Mouse (Mus musculus) forelimb bud, embryonic 11.5 days (tissue): ENCODE measurements at regions not wholly inside any gene's neighbourhood (a gene's known extent, or its start where the extent isn't known, plus 50 kb on each side); places are given as distances from the start of the nearest gene placed in this dataset.

ENCODE experiments used
- DNase-seq: peaks from one replicate; pipeline ENCODE4 v3.0.0-alpha.2; 2012; ENCODE audit warnings: low read depth, low spot score

- DNase-seq, result no peak
Measured at GRCm38 (mm10) chr5:118967718-118968117, 407.2 kb downstream of the Med13l start.

DNA sequence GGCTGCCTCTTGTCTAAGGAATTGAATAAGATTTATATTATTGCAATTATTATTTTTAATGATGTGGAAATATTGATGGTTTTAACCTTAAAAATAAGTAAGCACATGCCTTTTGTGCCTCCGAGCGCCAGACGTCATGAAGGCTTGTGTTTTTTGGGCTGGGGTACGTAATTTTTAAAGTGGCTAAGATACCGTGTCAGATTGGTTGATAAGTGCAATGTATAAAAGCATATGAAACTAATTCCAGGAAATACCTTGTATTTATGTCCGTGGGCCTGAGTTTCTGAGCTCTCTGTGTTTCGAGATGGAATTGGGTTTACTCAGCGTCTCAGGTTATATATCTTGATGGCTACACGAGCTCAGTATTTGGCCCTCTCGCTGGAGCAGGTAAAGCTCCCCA lies 414.7 kb downstream of the Med13l start:
- DNase-seq, result peak; percentile 59

- DNase-seq, result no peak
Measured at GRCm38 (mm10) chr5:118978921-118979630, 418.6 kb downstream of the Med13l start.

DNA sequence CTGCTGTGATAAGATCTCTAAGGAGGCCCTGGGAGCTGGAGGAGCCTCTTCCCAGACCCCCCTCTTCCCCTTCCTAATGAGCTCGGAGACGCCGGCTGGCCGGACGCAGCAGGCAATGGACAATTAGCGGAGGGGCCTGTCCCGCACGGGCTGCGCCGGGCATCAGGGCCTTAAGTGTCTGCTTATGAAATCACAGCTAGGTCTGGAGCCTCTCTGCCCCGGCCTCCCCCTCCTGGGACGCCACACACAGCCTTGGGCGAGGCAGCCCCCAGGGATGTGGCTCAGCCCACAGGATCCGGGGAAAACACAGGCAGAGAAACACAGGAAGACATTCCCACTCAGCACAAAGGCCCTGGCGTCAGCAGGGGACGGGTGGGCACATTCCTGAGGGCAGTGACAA lies 420.6 kb downstream of the Med13l start:
- DNase-seq, result no peak

DNA sequence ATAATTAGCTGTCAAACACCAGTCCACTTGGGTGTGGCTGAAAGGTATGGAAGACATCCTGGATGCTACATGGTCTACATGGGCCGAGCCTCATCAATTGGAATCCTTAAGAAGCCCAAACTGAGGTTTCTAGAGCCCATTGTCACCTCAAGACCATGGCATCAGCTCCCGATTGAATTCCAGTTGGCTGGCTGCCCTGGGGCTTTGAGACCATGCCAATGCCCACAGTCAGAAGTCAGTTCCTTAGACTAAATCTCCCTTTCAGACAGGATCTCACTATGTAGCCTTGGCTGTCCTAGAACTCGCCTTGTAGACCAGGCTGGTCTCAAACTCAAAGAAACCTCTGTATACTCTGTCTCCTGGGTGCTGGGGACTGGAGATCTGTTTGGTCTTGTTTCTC lies 423.8 kb downstream of the Med13l start:
- DNase-seq, result no peak

DNA sequence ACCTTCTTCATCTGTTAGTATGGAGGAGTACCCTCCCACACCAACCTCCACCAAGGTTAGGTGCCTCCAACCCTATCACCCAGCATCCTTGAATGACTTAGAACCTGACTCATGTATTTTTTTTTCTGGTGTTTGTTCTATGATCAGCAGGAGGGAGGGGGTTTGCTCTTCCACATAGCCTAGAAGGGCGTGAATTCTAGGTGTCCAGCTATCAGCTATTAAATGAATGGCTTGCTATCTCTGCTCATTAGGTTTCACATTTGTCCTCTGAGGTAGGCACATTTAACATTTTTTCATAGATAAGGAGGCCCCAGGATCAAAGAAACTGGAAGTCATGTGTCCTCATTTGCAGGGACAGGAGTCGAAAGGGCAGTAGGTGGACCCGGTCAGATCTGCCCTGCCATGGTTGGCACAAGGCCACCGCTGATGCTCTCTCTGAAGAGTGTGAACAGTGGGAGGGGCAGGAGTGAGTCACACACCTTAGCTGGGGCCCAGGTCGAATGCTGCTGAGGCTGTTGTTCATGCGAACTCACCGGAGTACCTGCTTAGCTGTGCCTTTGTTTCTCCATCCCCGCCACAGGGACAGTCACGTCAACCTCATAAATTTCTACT lies 424.4 kb downstream of the Med13l start:
- DNase-seq, result no peak

DNA sequence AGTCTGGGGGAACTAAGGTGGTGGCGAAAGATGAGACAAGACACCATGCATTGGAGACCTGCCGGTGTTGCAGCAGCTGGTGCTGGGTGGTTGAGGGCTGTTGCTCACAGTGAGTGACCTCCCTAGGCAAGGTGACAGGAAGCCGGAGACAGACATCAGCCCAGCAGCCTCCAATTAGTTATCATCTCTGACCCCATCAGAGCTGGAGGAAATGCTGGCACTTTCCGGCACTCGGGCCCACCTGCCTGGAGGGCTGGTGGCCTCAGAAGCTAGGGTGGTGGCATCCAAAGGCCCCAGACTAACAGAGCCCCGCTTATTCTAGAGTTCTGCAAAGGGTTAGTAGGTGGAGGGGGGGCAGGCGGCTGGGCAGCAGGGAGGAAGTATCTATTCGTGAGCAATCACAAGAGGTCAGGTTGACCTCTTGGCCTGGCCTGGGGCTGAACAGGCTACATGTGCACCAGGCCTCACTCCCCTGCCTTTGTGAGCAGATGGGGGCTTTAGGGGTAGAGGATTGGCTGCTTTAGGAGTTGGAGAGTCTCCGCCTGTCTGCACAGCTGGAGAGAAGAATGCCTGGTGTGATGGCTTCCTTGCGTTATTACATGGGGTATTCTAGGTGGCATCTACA lies 427.0 kb downstream of the Med13l start:
- DNase-seq, result no peak

DNA sequence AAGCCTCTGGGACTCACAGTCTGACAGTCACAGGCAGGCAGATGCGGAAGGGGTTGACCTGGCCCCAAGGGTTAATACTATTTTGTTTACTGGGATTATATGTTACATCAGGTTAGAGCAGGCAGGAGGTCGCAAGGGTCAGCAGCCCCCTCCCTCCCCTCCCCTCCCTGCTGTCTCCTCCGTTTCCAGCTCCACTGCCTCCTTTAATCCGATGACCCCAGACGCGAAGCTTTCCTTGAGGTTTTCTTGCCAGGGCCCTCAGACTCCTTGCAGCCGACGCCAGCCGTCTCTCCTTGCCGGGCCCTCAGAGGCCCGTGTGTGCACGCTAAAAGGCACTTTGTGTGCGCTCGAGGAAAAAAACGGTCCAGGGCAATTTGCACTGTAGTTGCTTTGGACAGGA lies 438.6 kb downstream of the Med13l start:
- no peak for DNase-seq

DNA sequence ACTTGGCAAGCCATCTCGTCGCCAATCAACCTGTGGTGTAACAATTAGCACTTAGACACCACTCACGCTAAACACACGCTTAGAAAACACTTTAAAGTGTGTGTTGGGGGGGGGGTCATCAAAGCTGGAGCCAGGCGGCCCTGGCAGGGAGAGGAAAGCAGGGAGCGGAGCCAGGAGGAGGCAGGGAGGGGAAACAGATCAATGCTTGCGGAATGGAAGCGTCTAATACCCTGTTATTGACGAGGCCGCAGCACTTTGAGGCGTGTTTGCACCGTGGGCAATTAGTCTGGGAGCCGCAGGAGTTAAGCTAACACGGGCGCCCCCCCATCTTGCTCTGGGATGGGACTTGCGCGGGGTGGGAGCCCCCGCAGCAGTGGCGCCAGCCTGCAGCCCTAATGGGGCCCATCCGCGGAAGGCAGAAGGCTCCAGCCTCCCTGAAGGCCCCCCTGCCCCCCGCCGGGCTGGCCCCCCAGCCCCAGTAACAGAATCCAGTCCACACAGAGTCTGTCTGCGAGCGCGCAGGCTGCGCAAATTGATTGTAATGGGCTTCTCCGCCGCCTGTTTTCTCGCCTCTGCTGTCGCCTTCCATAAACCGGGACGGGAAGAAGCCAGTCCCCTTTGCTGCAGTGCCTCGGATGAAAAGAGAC lies 445.5 kb downstream of the Med13l start:
- DNase-seq, result no peak

- DNase-seq, result peak; percentile 51
Measured at GRCm38 (mm10) chr5:119010048-119010447, 449.6 kb downstream of the Med13l start.

DNA sequence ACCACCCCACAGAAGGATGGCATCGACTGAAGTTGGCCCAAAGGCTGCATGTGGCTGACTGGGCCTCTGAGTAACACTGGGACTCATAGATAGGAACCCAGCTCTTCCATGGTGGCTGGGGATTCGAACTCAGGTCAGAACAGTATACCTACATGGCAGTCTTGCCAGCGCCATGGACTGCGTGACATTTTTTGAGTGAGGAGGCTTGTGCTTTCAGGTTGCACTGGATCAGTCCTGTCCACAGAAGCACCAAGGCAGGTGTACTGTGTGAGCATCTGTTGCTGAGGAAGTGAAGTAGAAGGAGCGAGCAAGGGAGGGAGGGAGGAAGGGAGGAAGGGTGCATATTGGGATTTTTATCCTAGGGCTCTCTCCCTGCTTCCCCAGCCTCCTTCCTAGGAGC lies 454.7 kb downstream of the Med13l start:
- no peak for DNase-seq

- no peak for DNase-seq
Measured at GRCm38 (mm10) chr5:119015606-119016255, 455.3 kb downstream of the Med13l start.

DNA sequence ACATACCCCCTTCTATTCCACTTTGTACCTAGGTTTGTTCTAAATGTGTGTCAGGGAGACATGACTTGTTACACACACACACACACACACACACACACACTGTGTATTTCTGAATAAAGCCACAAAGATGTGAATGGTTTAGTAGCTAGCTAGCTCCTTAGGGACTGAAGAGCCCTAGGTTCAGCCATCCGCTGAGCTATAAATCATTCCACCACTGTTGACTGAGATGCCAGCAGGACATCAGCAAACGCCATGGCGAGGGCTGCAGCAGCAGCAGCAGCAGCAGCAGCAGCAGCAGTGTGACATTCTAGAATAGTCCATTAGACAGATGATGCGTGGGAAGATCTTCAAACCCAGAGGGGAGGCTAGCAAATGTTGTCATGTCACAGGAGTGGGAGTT lies 455.9 kb downstream of the Med13l start:
- DNase-seq, result no peak

GRCm38 (mm10) chr5:119023947-119024346 lies 463.5 kb downstream of the Med13l start:
- DNase-seq, result no peak

DNA sequence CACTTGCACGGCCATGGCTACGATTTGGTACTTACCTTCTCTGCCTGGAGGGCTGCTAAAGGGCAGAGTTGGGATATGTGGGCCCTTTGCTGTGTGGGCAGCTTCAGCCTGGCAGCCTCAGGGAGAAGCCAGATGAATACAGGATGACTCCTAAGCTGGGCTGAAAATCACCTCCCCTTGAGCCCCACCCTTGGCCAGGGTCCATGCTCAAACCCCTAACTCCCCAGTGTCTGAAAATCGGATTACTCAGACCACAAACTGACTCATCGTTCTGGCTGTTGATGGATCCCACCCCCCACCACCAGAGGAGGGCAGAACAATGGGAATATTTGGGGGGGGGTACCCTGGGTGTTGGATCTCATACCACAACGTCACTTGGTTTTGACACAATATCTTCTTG lies 471.6 kb downstream of the Med13l start:
- DNase-seq, result no peak

GRCm38 (mm10) chr5:119044548-119044947 lies 484.1 kb downstream of the Med13l start:
- peak; percentile 60 for DNase-seq

DNA sequence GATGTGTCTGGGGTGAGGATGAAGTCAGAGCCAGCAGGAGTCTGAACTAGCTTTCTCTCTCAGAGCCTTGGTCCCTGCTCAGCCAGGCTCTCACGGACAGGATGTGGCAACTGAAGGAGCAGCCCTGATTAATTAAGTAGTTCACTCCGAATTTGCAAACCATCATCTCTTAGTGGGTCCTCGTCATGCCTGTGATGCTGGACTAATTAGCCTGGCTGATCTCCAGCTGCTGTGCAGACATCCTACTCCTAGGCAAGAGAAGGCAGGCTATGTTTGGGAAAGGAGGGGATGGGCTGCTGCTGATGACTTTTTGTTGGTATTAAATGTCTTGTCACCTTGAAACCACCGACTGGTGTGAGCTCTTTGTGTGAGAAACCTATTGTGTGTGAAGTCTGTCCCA lies 487.1 kb downstream of the Med13l start:
- no peak for DNase-seq

- DNase-seq, result no peak
Measured at GRCm38 (mm10) chr5:119052354-119052996, 492.0 kb downstream of the Med13l start.

GRCm38 (mm10) chr5:119053738-119054137 lies 493.3 kb downstream of the Med13l start:
- no peak for DNase-seq

- DNase-seq, result no peak
Measured at GRCm38 (mm10) chr5:119054393-119054792, 493.9 kb downstream of the Med13l start.

DNA sequence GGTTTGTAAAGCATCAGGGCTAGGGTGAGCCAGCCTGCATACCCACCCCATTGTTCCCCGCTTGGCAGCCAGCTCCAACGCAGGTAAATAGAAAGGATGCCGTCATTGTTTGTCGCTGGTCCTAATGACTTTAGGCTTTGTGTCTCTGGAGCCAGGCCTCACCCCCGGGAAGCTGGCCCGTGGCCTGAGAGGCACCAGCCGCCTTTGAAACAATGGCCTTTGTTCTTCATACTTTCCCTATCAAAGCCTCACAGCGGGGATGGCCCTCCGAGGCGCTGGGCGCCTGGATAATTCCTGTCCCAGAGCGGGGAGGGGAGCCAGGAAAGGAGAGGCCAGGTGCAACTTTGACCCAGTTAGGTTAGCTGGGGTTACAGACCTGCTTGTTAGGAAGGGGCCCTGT lies 495.0 kb downstream of the Med13l start:
- peak; percentile 9 for DNase-seq

GRCm38 (mm10) chr5:119057813-119058212 lies 497.3 kb downstream of the Med13l start:
- no peak for DNase-seq
